Mouse (Mus musculus) liver, adult 2 months (tissue): ENCODE results near the gene Mpp6.

Source experiments
- CTCF ChIP-seq: fragments of 200-500 bp; IDR thresholded peaks from 2 replicates; pipeline ENCODE4 v1.5.1; 2011; ENCODE audit warnings: low read depth, low read length, control low read depth
- POLR2A ChIP-seq: fragments of 200-500 bp; IDR thresholded peaks from 2 replicates; pipeline ENCODE4 v1.6.1; 2011; ENCODE audit warnings: low read length, control low read depth; ENCODE audit not compliant: insufficient read depth; ENCODE audit errors: extremely low read depth

GRCm38 (mm10) chr6:50240437-50240836, 130.4 kb downstream of the Mpp6 start:
- TF ChIP-seq CTCF (no peak), POLR2A (no peak)
